Mouse (Mus musculus) lung, postnatal 36 days (tissue): ENCODE measurements at regions not wholly inside any gene's neighbourhood (a gene's known extent, or its start where the extent isn't known, plus 50 kb on each side); places are given as distances from the start of the nearest gene placed in this dataset.
A peak's percentile ranks its signal among the peaks of the same experiment; 100 is the strongest.

ENCODE experiments used
- DNase-seq: peaks from one replicate; pipeline ENCODE4 v3.0.0; 2022; ENCODE audit warnings: mixed read lengths

GRCm38 (mm10) chr8:126675153-126675552 is 81.4 kb upstream of the Irf2bp2 start:
- DNase-seq, result no peak

- DNase-seq, result peak; percentile 43
These were observed 79.4 kb upstream of the Irf2bp2 start for GRCm38 (mm10) chr8:126673038-126673740.

- DNase-seq, result no peak
These were observed 77.8 kb upstream of the Irf2bp2 start for GRCm38 (mm10) chr8:126671594-126671993.

GRCm38 (mm10) chr8:126669919-126670318 is 76.1 kb upstream of the Irf2bp2 start:
- DNase-seq, result no peak

- no peak for DNase-seq
These were observed 75.4 kb upstream of the Irf2bp2 start for GRCm38 (mm10) chr8:126669154-126669553.

GRCm38 (mm10) chr8:126668657-126669025 is 74.9 kb upstream of the Irf2bp2 start:
- DNase-seq, result no peak

- peak; percentile 88 for DNase-seq
These were observed 74.2 kb upstream of the Irf2bp2 start for GRCm38 (mm10) chr8:126667721-126668656.

GRCm38 (mm10) chr8:126667086-126667720 is 73.4 kb upstream of the Irf2bp2 start:
- no peak for DNase-seq

GRCm38 (mm10) chr8:126666327-126667085 is 72.7 kb upstream of the Irf2bp2 start:
- DNase-seq, result peak; percentile 100

- DNase-seq, result peak; percentile 84
These were observed 71.9 kb upstream of the Irf2bp2 start for GRCm38 (mm10) chr8:126665581-126666241.

- DNase-seq, result peak; percentile 36
These were observed 71.1 kb upstream of the Irf2bp2 start for GRCm38 (mm10) chr8:126664891-126665290.

- peak; percentile 78 for DNase-seq
These were observed 69.3 kb upstream of the Irf2bp2 start for GRCm38 (mm10) chr8:126662797-126663784.

GRCm38 (mm10) chr8:126662151-126662550 is 68.4 kb upstream of the Irf2bp2 start:
- DNase-seq, result no peak

GRCm38 (mm10) chr8:126661511-126662142 is 67.8 kb upstream of the Irf2bp2 start:
- peak; percentile 42 for DNase-seq

GRCm38 (mm10) chr8:126660658-126661316 is 67.0 kb upstream of the Irf2bp2 start:
- DNase-seq, result peak; percentile 66

- peak; percentile 81 for DNase-seq
These were observed 66.2 kb upstream of the Irf2bp2 start for GRCm38 (mm10) chr8:126659691-126660657.

- no peak for DNase-seq
These were observed 63.8 kb upstream of the Irf2bp2 start for GRCm38 (mm10) chr8:126657546-126657945.

GRCm38 (mm10) chr8:126656554-126657260 is 62.9 kb upstream of the Irf2bp2 start:
- no peak for DNase-seq
